Mouse (Mus musculus) heart, embryonic 16.5 days (tissue): Measurements from ENCODE around the gene Bbs5. TPM values are rescaled to one million over a fixed set of nuclear protein-coding genes. Genes with fewer than 3 reads are reported as not detected.

Source experiments
- ATAC-seq: fragments of 200-750 bp; cut with Nextera tagmentation; replicated peaks from 2 replicates; pipeline ENCODE4 v1.8.0; 2017; ENCODE audit warnings: moderate number of reproducible peaks; ENCODE audit not compliant: insufficient read depth, low FRiP score; ENCODE audit errors: extremely low read depth
- H3K27ac ChIP-seq: fragments of 300-500 bp; sonication (generic); 2 replicates; pipeline ENCODE4 v1.5.1; 2014; ENCODE audit warnings: mild to moderate bottlenecking, low read length, control low read depth, moderate library complexity
- H3K27me3 ChIP-seq: fragments of 300-500 bp; sonication (generic); 2 replicates; pipeline ENCODE4 v1.6.1; 2014; ENCODE audit warnings: low read length, mixed read lengths; ENCODE audit not compliant: control insufficient read depth, insufficient read depth
- H3K36me3 ChIP-seq: fragments of 300-500 bp; sonication (generic); 2 replicates; pipeline ENCODE4 v1.6.1; 2014; ENCODE audit not compliant: control insufficient read depth, insufficient read depth
- H3K4me1 ChIP-seq: fragments of 300-500 bp; sonication (generic); 2 replicates; pipeline ENCODE4 v1.6.1; 2014; ENCODE audit warnings: low read length, mixed read lengths; ENCODE audit not compliant: control insufficient read depth, insufficient read depth
- H3K4me2 ChIP-seq: fragments of 300-500 bp; sonication (generic); 2 replicates; pipeline ENCODE4 v1.6.1; 2014; ENCODE audit warnings: low read depth, mild to moderate bottlenecking, control low read depth, low read length
- H3K4me3 ChIP-seq: fragments of 300-500 bp; sonication (generic); 2 replicates; pipeline ENCODE4 v1.5.1; 2014; ENCODE audit warnings: mild to moderate bottlenecking, control low read depth, low read length
- H3K9ac ChIP-seq: fragments of 300-500 bp; sonication (generic); 2 replicates; pipeline ENCODE4 v1.6.1; 2014; ENCODE audit warnings: low read length, control low read depth
- H3K9me3 ChIP-seq: fragments of 300-500 bp; sonication (generic); replicated peaks from 2 replicates; pipeline ENCODE4 v1.6.1; 2016; ENCODE audit warnings: low read length; ENCODE audit not compliant: control insufficient read depth
- WGBS: fragments of 180-500 bp; shearing (Covaris S2); extraction: QIAGEN DNeasy Blood & Tissue Kit; methylation state at CpG from one replicate; pipeline ENCODE4 v1.1.7; 2014; 5-methylcytosine and 5-hydroxymethylcytosine counted together
- polyA plus RNA-seq: library from polyadenylated mRNA; unstranded; fragments of >200 nt; fragmentation: Nextera tagmentation; extraction: Ambion mirVana; gene quantifications from 2 replicates; pipeline ENCODE4 v1.2.1, GENCODE M21; 2015

The Bbs5 gene
- polyA plus RNA-seq, 1 experiment from 2014 or later = 12.5 TPM

DNA sequence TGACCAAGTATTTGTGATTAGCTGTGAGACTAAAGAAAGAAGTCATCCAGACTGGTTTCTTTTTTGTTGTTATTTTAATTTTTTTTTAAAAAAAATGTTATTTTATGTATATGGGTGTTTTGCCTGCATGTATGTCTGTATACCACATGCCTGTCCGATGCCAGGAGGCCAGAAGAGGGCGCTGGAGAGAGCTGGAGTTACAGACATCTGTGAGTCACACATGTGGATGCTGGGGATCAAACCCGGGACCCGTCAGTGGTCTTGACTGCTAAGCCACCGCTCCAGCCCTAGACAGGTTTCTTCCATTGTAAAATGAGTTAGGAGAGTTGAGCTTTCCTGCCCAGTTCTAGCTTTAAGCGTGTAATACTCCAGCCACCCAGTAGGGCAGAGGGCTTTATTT lies 33.0 kb downstream of the Bbs5 start:
- Histone ChIP-seq H3K9ac (no peak overlapping the region), H3K9me3 (no peaks in the 10 kb centered on the region), H3K4me3 (no peak overlapping the region), H3K4me2 (no peak overlapping the region), H3K27ac (no peak overlapping the region), H3K36me3 (peaks cover 14% of the 10 kb centered on the region), H3K4me1 (no peaks in the 10 kb centered on the region), H3K27me3 (no peaks in the 10 kb centered on the region)
- ATAC-seq = no peak
- WGBS = 54% methylated on average over 6 of the region's 6 CpGs

DNA sequence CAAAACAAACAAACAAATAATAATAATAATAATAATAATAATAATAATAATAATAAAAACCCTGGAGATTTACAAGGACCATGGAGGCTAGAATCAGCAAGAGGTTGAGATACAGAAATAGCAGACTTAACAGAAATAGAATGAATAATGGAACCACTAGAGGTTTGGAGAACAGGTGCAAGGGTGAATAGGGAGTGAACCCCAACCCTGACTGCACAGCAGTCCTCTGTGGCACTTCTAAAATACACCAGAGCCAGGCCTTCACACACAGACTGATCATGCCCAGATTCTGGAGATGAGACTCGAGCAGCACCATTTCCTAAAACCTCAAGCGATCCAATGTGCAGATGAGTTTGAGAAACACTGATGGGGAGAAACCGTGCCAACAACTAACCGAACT lies 35.0 kb downstream of the Bbs5 start:
- Histone ChIP-seq H3K4me1 (no peaks in the 10 kb centered on the region), H3K27me3 (no peaks in the 10 kb centered on the region)
- WGBS = 85% methylated on average over 4 of the region's 4 CpGs

DNA sequence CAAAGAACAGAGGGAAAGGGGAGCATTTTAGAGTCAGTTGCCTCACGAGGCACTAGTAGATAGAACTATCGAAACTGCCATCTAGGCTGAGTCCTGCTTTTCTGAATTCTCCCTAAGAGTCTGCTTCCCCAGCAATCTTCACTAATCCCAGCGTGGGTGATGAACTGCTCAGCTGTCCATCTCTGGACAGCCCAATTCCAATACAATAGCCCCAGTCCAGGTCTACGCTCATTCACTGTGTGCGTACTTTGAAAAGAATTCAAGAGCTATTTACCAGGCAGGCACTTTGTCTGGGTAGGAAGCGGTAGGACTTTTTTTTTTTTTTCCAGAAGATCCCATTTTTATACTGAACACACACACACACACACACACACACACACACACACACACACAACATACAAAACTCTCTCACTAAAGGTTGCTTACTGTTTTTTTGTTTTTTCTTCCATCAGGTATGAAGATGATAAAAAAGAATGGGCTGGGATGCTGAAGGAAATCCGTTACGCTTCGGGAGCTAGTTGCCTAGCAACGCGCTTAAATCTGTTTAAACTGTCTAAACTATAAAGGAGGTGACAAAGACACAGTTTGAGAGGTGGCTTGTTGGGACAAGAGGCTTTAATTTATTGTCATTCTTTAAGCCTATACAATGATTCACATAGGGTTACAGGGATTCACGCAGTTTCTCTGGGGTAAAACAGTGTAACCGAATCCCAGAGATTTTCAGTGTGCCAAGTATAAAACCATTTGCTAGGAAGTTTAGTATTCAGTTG lies 36.2 kb downstream of the Bbs5 start:
- no peak for ATAC-seq
- H3K4me3 ChIP-seq = no peak overlapping the region
- H3K27ac ChIP-seq = no peak overlapping the region
- WGBS = 88% methylated on average over 13 of the region's 13 CpGs
- no peak overlapping the region for H3K9ac ChIP-seq
- no peaks in the 10 kb centered on the region for H3K4me1 ChIP-seq
- peaks cover 23% of the 10 kb centered on the region for H3K36me3 ChIP-seq
- H3K9me3 ChIP-seq = no peaks in the 10 kb centered on the region
- no peaks in the 10 kb centered on the region for H3K27me3 ChIP-seq
- no peak overlapping the region for H3K4me2 ChIP-seq

More for the DNA sequence above, 35.0 kb downstream of the Bbs5 start:
- no peak overlapping the region for H3K4me3 ChIP-seq
- no peak overlapping the region for H3K27ac ChIP-seq
- H3K9ac ChIP-seq = no peak overlapping the region
- ATAC-seq = no peak
- H3K9me3 ChIP-seq = no peaks in the 10 kb centered on the region
- H3K36me3 ChIP-seq = peaks cover 16% of the 10 kb centered on the region
- no peak overlapping the region for H3K4me2 ChIP-seq

DNA sequence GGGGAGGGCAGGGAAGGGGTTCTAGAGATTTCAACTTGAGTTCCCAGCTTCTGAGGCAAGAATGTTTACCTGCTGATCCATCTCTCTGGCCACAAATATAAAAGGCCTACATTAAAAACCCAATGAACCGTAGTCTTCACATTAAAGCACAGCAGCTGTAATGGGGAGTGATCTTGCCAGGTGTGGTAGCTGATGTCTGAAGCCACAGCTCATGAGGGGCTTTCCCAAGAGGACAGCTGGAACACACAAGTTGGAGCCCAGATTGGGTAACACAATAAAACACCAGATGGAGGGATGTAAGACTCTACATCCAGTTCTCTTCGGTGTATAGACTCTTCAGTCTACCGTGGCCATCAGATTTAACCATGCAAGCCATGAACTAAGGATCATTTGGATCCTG lies 37.5 kb downstream of the Bbs5 start:
- peaks cover 28% of the 10 kb centered on the region for H3K36me3 ChIP-seq
- no peaks in the 10 kb centered on the region for H3K9me3 ChIP-seq
- H3K27me3 ChIP-seq = no peaks in the 10 kb centered on the region
- H3K27ac ChIP-seq = no peak overlapping the region
- no peak overlapping the region for H3K4me2 ChIP-seq
- no peak overlapping the region for H3K9ac ChIP-seq
- H3K4me3 ChIP-seq = no peak overlapping the region
- no peak for ATAC-seq
- 93% methylated on average over 3 of the region's 3 CpGs for WGBS
- H3K4me1 ChIP-seq = no peaks in the 10 kb centered on the region

DNA sequence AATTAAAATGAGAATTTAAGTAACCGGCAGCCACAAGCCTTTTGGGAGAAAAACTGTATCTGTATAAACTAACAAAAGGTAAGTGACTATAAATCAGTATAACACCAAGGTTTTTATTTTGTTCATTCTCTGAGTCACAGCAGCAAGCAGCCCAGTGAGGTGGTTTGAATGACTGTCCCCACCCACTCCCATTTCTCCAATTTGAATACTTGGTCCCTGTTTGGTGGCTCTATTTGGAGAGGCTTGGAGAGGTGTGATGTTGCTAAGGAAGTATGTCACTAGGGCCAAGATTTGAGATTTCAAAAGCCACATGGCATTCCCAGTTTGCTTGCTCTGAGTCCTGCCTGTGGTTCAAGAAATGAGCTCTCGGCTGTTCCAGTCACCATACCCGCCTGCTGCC lies 43.2 kb downstream of the Bbs5 start:
- no peak overlapping the region for H3K9ac ChIP-seq
- H3K27ac ChIP-seq = no peak overlapping the region
- no peak for ATAC-seq
- H3K36me3 ChIP-seq = peaks cover 56% of the 10 kb centered on the region
- 86% methylated on average over 3 of the region's 3 CpGs for WGBS
- no peaks in the 10 kb centered on the region for H3K4me1 ChIP-seq
- H3K4me2 ChIP-seq = no peak overlapping the region
- no peaks in the 10 kb centered on the region for H3K9me3 ChIP-seq
- H3K27me3 ChIP-seq = no peaks in the 10 kb centered on the region
- no peak overlapping the region for H3K4me3 ChIP-seq

DNA sequence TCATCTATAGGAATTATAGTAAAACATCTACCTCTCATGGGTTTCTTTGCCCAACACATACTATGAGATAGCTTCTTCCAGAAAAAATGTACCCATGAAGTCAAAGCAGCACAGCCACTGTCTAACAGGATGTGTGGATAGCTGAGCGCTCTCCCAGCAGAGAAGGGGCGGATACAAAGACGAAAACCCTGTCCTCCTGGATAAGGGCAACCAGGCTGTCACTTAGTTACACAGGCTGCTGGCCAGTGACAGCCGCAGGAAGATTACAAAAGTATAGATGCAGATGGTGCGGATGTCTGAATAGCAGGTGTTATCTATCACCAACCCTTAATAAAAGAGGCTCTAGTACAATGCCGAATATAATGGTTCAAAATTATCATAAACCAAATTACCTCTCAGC lies 43.9 kb downstream of the Bbs5 start:
- no peak for ATAC-seq
- Histone ChIP-seq H3K9me3 (no peaks in the 10 kb centered on the region), H3K27me3 (no peaks in the 10 kb centered on the region), H3K4me2 (no peak overlapping the region), H3K4me1 (no peaks in the 10 kb centered on the region), H3K27ac (no peak overlapping the region), H3K4me3 (no peak overlapping the region), H3K9ac (no peak overlapping the region), H3K36me3 (peaks cover 56% of the 10 kb centered on the region)
- WGBS = 81% methylated on average over 6 of the region's 6 CpGs

DNA sequence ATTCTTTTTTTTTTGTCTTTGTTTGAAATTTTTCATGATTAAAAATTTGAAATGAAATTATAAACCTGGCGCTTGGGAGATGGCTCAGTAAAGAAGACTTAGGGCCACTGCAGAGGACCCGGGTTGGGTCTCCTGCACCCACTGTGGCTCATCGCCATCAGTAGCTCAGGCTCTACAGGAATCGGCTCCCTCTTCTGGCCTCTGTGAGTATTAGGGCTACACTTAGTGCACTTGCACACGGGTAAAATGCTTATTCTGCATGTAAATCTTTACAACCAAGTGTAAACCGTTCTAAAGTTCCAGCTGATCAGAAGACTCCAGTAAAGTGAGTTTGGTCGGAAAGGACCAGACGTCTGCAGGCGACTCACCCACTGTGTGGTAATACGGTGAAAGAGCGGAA lies 46.5 kb downstream of the Bbs5 start:
- peaks cover 51% of the 10 kb centered on the region for H3K36me3 ChIP-seq

DNA sequence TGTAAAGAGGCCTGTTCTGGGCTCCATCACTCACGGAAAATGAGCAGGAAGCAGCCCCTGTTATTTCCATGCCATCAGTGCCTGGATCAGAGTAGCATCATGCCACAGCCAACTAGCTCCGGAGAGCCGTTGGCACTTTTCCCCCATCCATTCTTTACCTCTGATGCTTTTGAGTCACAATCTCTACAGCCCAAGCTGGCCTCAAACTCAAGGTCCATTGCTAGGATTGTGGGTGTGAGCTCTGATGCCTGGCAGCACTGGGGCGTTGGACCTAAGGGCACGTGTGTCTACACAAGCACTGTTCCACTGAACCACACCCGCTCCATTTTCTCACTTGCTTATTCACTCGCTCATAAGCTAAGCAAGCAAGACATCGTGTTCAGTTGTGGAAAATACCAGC lies 53.5 kb downstream of the Bbs5 start:
- no peak overlapping the region for H3K4me2 ChIP-seq
- H3K36me3 ChIP-seq = peaks cover 35% of the 10 kb centered on the region
- no peak overlapping the region for H3K27ac ChIP-seq
- no peak overlapping the region for H3K4me3 ChIP-seq
- no peaks in the 10 kb centered on the region for H3K4me1 ChIP-seq
- H3K27me3 ChIP-seq = no peaks in the 10 kb centered on the region
- no peaks in the 10 kb centered on the region for H3K9me3 ChIP-seq
- ATAC-seq = no peak
- WGBS = 92% methylated on average over 8 of the region's 8 CpGs
- H3K9ac ChIP-seq = no peak overlapping the region

More for the DNA sequence above, 46.5 kb downstream of the Bbs5 start:
- H3K4me1 ChIP-seq = no peaks in the 10 kb centered on the region
- no peak overlapping the region for H3K4me3 ChIP-seq
- 94% methylated on average over 11 of the region's 11 CpGs for WGBS
- no peak overlapping the region for H3K9ac ChIP-seq
- no peak overlapping the region for H3K27ac ChIP-seq
- no peaks in the 10 kb centered on the region for H3K9me3 ChIP-seq
- H3K4me2 ChIP-seq = no peak overlapping the region
- no peak for ATAC-seq
- H3K27me3 ChIP-seq = no peaks in the 10 kb centered on the region

DNA sequence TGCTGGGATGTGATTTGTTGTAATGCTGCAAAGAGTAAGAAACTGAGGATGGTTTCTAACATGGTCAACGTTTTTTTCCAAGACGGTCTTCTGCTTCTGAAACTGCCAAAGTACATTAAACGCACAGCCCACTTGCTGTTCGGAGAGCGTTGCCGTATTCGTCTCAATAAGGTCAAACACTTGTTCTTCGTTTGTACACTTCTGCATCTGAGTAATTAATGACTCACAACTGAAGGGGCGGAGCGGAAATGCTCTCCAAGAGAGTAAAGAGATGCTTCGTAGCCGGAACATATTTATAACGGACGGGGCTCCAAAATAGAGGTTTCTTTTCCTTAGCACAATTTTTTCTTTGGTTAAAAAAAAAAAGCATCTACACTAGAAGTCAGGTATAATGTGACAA lies 65.2 kb downstream of the Bbs5 start:
- Histone ChIP-seq H3K9me3 (no peaks in the 10 kb centered on the region), H3K27me3 (no peaks in the 10 kb centered on the region), H3K36me3 (peaks cover 12% of the 10 kb centered on the region), H3K4me3 (peak overlapping the region; percentile 6; the same call in 1 of the 2 replicates), H3K4me2 (peak overlapping the region; percentile 73), H3K9ac (peak overlapping the region; percentile 93; the same call in 1 of the 2 replicates), H3K4me1 (peaks cover 2% of the 10 kb centered on the region), H3K27ac (no peak overlapping the region)
- ATAC-seq = no peak
- WGBS = 87% methylated on average over 14 of the region's 14 CpGs
